Mouse (Mus musculus) megakaryocyte progenitor cell, adult 5-6 weeks (primary cell): ENCODE results near the gene Pde10a. TPM values are rescaled to one million over a fixed set of nuclear protein-coding genes. Genes with fewer than 3 reads are reported as not detected.

Experiments
- ATAC-seq: replicated peaks from 2 replicates; pipeline ENCODE4 v1.8.0; 2016; ENCODE audit warnings: mild to moderate bottlenecking, moderate TSS enrichment, inconsistent platforms; ENCODE audit not compliant: poor library complexity
- total RNA-seq, 2 experiments: library from RNA; stranded (forward) in 1 of 2; stranded (reverse) in 1 of 2; fragments of 157-497, 149-512 nt in 1 of 2; fragments of 200-1000 nt in 1 of 2; gene quantifications; 2 replicates each; pipeline versions ENCODE4 v1.2.3 to v1.2.4; 2015 to 2017

Pde10a gene
- total RNA-seq, 2 experiments from 2014 or later = 0.04 to 0.10 TPM

DNA sequence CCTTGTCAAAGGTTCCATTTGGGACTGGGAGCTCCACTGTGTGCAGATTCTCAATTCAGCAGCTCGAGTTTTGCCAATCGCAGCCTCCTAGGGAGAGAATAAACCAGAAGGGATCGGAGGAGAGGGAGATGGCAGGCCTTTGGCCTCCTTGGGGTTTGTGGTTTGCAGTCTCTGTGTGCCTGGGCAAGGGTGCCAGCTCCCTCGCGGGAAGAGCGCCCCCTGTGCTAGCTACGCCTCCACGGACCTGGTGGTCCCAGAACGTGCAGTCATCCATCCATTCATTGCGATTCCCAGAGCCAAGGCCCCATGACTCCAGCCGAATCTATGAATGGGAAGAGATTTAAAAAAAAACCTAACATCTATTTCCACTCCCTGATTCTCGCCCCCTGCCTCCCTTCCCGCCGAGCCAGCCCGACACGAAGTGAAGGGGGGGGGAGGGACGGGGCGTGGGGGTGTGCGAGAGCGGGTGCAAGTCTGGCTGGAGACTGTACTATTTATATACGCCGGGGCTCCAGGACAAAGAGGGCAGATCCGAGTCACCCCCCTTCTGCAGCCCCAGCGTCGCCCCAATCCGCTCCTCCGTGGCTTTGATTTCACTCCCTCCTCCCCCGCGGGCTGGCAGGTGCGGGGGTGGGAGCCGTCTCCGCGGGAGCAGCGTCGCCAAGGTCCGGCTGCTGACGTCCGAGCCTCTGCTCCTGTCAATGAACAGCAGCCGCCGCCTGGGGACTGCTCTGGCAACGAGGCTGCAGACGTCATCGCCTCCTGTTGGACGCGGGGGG lies 596 bp upstream of the Pde10a start:
- peak; percentile 22 for ATAC-seq

DNA sequence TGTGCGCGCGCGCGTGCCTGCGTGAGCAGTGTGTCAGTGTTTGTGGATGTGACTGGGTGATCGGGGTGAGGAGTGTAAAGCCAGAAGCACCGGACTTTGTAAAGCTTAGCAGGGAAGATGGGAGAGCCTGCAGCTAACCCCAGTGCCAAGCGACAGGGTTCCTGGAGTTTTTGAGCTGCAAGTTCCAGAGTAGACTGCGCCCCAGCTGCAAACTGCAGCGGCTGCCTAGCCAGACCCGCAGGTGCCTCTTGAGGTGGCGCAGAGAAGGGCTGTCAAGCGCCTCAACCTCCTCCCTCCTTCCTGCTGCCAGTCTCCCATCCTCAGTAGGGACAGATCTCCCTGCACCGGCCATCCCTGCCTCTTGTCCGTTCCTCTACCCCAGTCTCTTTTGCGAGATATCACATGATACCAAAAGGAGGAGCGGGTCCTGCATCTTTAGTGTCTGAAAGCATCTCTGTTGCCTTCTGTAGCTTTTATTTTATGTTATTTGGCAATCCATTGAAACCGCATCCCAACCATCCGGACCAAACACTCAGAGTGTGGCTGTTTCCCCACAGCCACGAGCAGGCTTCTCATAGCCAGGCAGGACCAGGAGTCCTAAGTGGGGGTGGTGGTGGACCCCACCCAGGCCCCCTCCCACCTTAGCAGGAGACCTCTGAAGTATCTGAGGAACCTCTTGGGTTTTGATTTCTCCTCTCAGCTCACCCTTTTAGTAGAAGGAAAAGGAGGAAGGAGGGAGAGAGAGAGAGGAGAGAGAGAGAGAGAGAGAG lies 984 bp downstream of the Pde10a start:
- ATAC-seq = no peak

DNA sequence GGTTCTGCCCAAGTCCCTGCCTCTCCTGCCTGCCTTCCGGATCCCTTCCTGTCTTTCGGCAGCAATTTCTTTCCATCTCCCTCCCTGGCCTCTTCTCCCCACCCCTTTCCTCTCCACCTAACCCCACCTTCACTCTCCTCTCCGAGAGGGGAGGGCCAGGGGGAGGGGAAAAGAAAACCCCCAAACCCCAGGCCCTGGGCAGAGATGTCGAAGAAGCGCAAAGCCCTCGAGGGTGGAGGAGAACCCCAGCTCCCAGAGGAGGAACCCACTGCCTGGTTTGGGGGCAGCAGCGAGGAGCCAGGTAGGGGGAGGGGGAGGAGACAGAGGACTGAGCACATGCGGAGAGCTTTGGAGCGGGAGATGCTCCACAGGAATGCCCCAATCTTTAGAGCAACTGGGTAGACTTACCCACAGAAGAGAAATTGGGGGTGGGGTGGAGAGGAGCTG lies 1.7 kb downstream of the Pde10a start:
- no peak for ATAC-seq

DNA sequence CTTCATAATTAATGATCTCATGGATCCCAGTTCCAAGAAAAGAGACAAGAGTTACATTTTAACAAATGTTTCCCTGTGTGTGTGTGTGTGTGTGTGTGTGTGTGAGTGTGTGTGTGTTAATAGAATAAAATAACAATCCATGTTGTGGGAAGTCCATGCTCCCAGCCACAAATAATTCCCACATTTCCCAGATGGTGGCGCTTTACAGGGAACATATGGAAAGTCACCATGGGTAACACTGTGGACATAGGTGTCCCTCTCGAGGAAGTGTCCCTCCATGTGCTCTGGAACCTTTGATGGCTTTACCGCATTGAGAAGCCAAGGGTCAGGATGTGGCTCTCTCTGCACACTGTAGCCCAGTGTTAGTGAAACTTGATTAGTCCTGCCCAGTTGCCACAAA lies 3.5 kb downstream of the Pde10a start:
- no peak for ATAC-seq

DNA sequence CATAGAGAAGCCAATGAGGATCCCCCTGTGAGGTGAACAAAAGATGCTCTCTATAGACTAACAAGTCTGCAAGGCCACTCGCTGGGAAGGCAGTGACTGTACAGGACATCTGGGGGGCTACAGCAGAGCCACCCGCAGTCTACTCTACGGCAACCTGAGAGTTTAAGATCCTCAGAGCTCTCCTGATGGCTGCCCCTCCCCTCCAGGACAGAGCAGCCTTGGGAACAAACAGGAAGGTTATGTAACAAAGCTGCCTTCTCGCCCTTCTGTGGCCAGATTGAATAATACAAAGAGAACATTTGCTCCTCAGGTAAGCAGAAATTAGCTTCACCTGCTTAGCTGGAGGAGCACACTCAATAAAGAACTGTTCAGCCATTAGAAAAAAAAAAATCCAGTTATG lies 7.4 kb downstream of the Pde10a start:
- no peak for ATAC-seq

DNA sequence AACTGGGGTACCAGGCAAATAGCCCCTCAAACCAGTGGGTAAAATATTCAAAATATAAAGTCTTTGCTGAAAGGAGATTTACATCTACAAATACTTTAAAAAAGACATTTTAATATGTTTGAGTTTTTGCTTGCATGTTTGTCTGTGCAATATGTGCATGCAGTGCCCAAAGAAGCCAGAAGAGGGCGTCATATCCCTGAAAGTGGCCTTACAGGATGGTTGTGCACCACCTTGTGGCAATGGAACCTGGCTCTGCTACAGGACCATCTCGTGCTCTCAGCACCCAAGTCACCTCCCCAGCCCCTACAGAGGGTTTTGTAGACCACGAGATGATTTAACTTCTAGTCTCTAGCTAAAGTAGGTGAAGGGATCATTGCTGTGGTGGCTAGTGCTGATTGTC lies 8.7 kb downstream of the Pde10a start:
- ATAC-seq = peak; percentile 55; the same call in 1 of the 2 replicates

DNA sequence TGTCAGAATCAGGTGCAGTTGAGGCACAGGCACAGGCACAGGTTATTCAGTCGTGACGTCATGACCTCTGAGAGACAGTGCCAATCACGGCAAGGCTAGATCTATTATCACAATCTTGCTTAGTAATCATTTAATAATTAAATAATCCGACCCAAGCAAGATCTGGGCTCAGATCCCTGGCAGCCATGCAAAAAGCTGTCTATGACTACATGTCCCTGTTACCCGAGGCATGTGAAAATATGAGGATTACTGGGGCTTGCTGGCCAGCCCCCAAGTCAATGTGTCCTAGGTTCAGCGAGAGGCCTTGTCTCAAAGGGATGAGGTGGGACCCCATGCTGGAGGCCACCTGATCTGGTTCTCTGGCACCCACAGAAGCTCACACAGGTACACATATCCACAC lies 11.3 kb downstream of the Pde10a start:
- no peak for ATAC-seq

DNA sequence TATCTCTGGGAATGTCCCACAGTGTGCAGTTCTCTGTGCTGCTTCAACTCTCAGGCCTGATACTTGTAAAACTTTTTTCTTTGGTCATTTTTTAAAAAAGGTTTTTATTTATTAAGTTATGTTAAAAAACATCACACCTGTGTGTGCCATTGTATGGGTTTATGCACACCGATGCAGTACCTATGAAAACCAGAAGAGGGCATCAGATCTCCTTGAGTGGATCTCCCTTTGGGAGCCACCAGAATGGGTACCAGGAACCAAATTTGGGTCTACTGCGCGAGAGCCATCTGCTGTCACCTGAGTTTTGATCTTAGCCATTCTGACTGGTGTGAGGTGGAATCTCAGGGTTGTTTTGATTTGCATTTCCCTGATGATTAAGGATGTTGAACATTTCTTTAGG lies 12.9 kb downstream of the Pde10a start:
- ATAC-seq = peak; percentile 60

DNA sequence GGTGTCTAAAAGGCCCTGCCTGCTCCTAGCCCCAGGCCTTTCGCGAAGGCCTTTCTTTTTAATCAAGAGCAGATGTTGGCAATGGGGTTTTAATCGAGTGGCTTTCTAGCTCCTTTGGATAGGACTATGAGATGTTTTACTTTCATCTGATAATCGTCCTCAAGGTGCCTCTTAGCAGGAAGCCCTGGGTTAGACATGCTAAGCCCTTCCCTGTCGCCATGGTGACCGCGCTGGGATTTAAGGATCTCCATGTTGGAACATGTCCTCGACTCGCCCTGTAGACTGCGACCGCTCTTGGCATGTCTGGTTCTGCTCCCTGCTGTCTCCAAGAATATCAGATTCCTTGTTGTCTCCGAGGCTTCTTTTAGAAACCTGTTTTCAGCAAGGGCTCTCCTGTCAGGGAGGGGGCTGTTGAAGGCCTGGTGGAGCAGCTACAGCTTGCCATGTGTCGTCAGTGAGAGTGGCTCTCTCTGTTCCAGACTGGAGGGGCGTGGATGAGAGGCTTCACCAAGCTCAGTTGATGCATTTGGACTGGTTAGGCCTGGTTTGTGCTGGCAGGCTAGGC lies 16.9 kb downstream of the Pde10a start:
- ATAC-seq = no peak

DNA sequence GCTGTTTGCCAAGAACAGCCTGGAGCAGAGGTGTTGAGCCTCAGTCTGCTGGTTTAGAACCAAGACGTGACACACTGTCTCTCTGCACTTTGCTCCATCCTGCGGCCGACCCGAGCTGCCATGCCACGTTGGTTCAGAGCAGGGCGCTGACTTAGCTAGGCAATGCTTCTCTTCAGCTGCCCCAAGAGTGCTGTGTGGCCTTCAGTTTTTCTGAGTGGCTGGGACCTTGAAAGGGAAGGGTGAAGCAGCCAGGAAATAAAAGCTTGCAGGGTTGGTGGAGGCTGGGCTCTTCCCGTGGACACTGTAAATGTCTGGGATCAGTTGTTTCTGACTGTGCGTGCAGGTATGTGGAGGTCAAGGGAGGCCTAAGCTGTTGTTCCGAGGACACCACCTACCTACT lies 21.2 kb downstream of the Pde10a start:
- no peak for ATAC-seq

DNA sequence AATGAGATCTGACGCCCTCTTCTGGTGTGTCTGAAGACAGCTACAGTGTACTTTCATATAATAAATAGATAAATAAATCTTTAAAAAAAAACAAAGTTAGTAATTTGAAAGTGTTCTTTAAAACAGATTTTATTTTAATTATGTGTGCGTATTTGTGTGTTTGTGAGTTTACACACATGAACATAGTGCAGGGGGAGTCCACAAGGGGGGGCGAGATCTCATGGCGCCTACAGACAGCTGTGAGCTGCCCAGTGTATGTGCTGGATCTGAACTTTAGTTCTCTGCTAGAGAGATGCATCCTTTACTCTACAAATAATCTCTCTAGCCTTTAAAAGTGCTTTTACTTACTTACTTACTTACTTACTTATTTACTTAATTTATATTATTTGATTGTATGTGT lies 23.6 kb downstream of the Pde10a start:
- ATAC-seq = no peak

DNA sequence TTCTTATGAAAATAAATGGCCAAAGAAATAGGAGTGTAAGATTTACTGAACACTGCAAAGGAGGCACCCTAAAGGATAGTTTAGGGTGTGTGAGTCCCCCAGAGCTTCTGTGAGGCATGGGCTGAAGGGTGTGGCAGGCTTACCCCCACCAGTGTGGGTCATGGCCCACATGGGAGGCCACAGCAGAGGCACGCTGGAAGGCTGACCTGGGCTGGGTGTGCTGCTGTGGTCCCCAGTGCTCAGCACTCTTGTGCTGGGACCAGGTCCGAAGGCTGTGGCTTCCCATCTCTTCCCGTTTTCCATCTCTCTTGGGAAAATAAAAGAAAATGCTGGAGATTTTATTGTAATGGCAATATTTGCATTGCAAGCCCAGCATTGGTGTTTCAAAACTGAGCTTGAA lies 26.5 kb downstream of the Pde10a start:
- no peak for ATAC-seq

DNA sequence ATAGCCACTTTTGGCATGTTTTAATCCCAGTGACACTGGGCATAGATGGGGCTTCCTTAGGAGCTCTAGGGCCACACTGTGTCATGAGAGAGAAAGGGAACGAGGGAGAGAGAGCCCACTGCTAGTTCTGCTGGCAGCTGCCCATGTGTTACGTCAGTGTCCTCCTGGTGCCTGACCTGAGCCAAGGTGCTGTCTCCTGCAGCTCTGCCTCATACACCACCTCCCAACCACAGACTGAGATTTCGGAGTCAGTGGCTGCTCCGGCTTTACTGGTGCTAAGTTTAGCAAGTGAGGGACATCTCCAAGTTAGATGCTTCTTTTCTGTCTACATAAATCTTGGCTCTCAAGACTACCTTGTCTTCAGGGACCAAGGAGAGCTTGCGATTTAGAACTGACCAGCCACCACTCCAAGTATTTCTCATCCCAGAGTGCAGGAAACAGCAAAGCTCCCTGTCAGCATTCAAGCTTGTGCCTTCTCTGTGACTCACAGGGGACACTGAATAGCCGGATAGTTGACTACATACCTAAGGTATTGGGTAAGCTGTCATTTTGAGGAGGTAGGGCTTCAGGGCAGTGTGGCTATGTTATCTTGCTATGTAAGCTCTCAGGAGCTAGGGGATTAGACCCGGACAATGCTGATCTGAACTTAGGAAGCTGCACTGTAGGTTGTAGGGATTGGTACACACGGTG lies 27.3 kb downstream of the Pde10a start:
- no peak for ATAC-seq

DNA sequence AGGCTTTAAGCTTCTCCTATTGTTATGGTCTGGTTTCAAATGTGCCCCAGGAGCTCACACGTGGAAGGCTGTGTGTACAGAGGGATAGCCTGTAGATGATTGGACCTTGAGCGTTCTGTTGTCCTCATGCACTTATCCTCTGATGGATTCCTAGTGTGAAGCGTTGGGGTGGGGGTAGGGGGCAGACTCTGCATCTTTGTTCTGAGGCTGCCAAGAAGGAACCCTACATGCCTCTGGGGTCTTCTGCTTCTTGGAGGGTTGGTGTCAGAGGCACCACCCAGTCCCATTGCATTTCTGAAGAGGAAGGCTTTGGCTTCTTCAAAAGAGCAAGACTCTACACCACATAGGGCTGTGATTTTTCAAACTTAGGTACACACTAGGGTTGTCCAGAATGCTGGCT lies 28.4 kb downstream of the Pde10a start:
- no peak for ATAC-seq

DNA sequence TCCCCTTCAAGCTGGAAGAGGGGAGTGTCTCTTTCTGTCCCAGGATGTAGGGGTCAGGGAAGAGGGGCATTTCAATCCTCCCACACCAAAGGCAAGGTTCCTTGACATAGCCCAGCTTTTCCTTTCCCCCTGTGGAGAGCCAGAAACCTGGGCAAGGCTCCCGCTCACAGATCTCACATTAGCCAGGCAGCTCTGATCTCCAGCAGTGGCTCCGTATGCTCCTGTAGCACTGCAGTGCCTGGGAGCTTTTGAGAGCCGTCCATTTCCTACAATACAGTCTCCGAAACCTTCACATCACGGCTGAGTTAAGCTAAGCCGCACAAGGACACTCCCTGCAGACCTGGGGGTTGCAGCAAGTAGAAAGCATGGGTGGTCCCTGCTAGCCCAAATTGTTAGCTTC lies 29.0 kb downstream of the Pde10a start:
- no peak for ATAC-seq

DNA sequence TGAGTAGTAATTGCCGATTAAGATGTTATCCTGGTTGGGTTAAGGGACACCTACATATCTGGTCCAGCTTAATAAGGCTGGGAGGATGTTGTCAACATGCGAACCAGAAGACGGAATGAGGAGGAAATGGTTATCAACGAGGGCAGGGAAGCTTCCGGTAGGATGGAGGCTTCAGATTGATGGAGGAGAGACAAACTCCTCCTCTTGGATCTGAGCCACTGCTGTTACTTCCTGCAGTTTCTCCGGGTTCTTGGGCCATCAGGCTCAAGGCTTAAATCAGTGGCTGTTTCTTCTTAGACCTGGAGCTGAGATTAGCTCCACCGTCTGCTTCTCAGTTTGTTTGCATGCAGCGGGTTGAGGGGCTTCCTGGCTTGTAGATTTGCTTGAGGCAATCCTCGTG lies 30.6 kb downstream of the Pde10a start:
- ATAC-seq = no peak

DNA sequence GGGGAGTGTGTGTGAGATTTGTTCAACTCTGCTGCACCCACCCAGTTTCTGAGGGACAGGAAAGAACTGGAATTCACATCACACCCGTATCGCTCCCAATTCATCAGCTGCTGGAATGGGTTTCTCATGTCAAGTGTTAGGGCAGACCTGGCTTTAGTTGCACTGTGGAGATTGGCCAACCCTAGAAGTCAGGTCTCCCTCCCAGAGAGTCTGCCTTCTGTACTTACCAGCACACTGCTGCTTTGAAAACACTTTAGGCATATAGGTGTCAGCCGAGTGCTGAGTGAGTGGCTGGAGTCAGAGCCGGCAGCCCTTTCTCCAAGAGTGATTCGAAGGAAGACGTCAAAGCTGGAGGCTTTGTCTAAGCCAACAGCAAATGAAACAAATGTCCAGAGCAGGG lies 31.1 kb downstream of the Pde10a start:
- ATAC-seq = no peak

DNA sequence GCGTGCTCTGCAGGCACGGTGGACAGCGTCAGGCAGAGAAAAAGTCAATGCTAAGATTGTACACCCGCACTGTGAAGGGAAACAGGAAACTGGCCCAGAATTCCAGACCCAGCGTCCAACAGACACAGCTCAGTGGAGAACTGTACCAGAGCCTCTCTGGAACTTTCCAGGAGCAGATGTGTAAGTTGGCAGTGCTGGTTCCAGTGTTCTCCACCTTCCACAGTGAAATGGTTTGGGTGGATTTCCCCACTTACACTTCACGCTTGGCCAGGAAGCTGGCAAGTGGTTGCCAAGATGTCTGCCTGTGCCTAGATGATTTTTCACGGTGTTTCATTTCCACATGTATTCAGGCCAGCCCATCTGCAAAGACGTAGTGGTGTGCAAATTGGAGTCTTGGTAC lies 32.8 kb downstream of the Pde10a start:
- no peak for ATAC-seq

DNA sequence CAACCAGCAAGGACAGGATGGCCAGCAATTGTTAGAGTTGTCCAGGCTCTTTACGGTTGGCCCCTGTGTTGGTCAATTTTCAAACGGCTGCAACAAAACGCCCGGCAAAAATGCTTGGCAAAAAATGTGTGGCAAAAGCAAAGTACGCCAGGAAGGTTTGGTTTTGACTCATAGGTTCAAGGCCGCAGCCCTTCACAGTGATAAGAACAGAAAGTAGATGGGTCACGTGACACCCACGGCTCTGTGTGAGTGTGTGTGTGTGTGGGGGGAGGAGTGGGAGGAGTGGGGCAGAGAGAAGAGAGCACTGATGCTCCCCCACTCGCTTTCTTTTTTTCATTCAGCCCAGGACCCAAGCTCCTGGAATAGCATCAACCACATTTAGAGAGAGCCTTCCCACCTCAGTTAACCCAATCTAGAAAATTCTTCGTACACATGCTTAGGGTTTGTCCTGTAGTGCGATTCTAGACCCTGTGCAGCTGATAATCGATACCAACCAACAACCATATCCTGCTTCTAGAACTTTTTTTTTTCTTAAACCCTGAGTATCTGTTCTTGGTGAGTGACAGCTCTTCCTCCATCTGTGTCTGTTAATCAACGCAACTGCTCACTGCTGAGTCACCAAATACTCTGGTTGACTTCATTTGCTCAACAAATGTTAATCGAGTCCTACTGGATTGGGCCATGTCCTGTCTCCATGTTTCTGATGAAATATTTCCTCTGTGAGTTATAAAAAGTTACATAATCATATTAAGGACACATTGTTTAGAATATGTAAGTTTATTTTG lies 37.1 kb downstream of the Pde10a start:
- ATAC-seq = peak; percentile 76

DNA sequence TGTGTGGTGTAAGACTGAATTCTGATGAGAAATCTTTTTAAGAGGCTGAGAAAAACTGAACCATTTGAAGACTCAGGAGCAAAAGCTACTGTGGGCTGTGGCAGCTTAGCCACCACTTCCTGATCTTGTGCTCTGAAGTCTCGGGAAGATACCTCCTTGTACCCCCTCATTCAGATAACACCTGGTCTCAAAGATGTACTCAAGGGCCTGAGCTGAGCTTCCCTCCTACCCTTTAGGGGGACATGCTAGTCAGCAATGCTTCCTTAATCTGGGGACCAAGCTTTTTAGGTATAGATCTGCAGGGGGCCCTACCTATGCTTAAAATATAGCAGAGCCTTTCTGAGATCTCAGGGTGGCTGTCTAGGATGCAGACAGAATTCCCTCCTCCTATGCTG lies 37.7 kb downstream of the Pde10a start:
- no peak for ATAC-seq

DNA sequence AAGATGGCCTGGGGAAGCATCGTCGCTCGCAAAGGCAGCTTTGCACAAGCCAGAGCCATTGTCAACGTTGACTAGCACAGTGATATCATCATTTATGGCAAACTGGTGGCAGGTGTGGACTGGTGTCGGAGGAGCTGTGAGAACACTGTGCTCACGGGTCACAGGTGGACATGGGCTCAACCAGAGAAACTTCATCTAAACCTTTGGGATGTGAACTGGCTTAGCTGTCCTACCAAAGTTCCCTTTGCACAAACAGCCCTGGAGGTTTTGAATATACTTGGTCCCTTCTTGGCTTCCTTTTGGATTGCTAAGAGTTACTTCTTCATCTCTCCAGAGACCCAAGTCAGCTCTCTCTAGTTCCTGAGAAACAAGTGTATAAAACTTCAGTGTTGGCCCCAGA lies 41.7 kb downstream of the Pde10a start, which contains the start of gene Gm17087:
TSS of gene Gm17087 (minus strand) at position 101 of the 400 bp plus-strand sequence.
- ATAC-seq = no peak
